Comparison of ENCODE assay signal across 9 mouse cellular contexts in genomic region chr7:130545401-130545800, GRCm38 (mm10). TPM values are rescaled to one million over a fixed set of nuclear protein-coding genes. Genes with fewer than 3 reads are reported as not detected.
DNase-seq lines count a peak whose midpoint lies in the region; ATAC-seq lines count a peak whose summit lies in the region.
"Had no signal": no experiment of that assay in that cellular context is flagged by ENCODE, and none has a peak within 500 bp of the region (broad histone marks: within the 10 kb centered on the region; RNA-seq: fewer than 3 reads in every experiment).

No protein-coding gene starts in this region.

- H3K4me3 ChIP-seq in heart, embryonic 11.5 days (ENCODE audit: low read depth, low read length): peak overlapping the region; percentile 84
- H3K4me3 ChIP-seq in neural tube, embryonic 11.5 days (ENCODE audit: low read depth, low read length): no peak overlapping the region
- peak overlapping the region; percentile 91 for H3K4me3 ChIP-seq in liver, embryonic 12.5 days

- H3K27ac ChIP-seq in heart, embryonic 11.5 days (ENCODE audit: low read depth, low read length): no peak overlapping the region
- H3K27ac ChIP-seq in neural tube, embryonic 11.5 days (ENCODE audit: low read depth, low read length): no peak overlapping the region
- H3K27ac ChIP-seq in liver, embryonic 12.5 days: peak overlapping the region; percentile 99

- peaks cover 27% of the 10 kb centered on the region for H3K36me3 ChIP-seq in heart, embryonic 11.5 days (ENCODE audit: control insufficient read depth, insufficient read depth, low read length)
- peaks cover 5% of the 10 kb centered on the region for H3K36me3 ChIP-seq in neural tube, embryonic 11.5 days (ENCODE audit: control insufficient read depth, insufficient read depth, low read length)
- peaks cover 51% of the 10 kb centered on the region for H3K36me3 ChIP-seq in liver, embryonic 12.5 days

- intact Hi-C loops in heart, postnatal 25 days (cut with DNase I): loop anchor here (5.0 kb wide), 2 partner anchors 52 to 127 kb away; no protein-coding TSS in a partner anchor

- no peak for DNase-seq in heart, postnatal 25 days (ENCODE audit: low spot score)
- DNase-seq in neural tube, embryonic 11.5 days (ENCODE audit: low spot score): no peak
- DNase-seq in neural tube, embryonic 10.5 days (ENCODE audit: extremely low spot score, low spot score): no peak
- no peak for DNase-seq in adipocyte (ENCODE audit: low spot score)
- no peak for DNase-seq in left cerebral cortex, adult 18-20 months (ENCODE audit: low spot score in 2 of 2)
- DNase-seq in right cerebral cortex, adult 18-20 months: no peak
- DNase-seq: adrenal gland, postnatal 36 days had no signal

- H3K4me1 ChIP-seq in heart, embryonic 11.5 days (ENCODE audit: control insufficient read depth, insufficient read depth, low read length): peaks cover 12% of the 10 kb centered on the region
- H3K4me1 ChIP-seq in neural tube, embryonic 11.5 days (ENCODE audit: control insufficient read depth, insufficient read depth, low read length): no peaks in the 10 kb centered on the region
- H3K4me1 ChIP-seq in liver, embryonic 12.5 days: peaks cover 28% of the 10 kb centered on the region

- no peaks in the 10 kb centered on the region for H3K27me3 ChIP-seq in heart, embryonic 11.5 days (ENCODE audit: control insufficient read depth, insufficient read depth, low read length)
- no peaks in the 10 kb centered on the region for H3K27me3 ChIP-seq in neural tube, embryonic 11.5 days (ENCODE audit: control insufficient read depth, insufficient read depth, low read length)
- no peaks in the 10 kb centered on the region for H3K27me3 ChIP-seq in liver, embryonic 12.5 days (replicated peaks)

- WGBS in heart, embryonic 11.5 days (ENCODE audit: insufficient replicate concordance): 88% methylated on average over 5 of the region's 5 CpGs
- WGBS in neural tube, embryonic 11.5 days: 95% methylated on average over 5 of the region's 5 CpGs
- WGBS in liver, embryonic 12.5 days (ENCODE audit: insufficient replicate concordance): 82% methylated on average over 5 of the region's 5 CpGs

- ATAC-seq in heart, embryonic 11.5 days (replicated peaks; ENCODE audit: insufficient number of reproducible peaks, low FRiP score, low TSS enrichment): no peak
- no peak for ATAC-seq in neural tube, embryonic 11.5 days (ENCODE audit: insufficient read depth, low FRiP score, low TSS enrichment)
- ATAC-seq in liver, embryonic 12.5 days: no peak

- H3K9ac ChIP-seq in heart, embryonic 11.5 days (ENCODE audit: low read depth, low read length): no peak overlapping the region
- H3K9ac ChIP-seq in neural tube, embryonic 11.5 days (ENCODE audit: low read length): no peak overlapping the region
- H3K9ac ChIP-seq in liver, embryonic 12.5 days: peak overlapping the region; percentile 97

- no peaks in the 10 kb centered on the region for H3K9me3 ChIP-seq in heart, embryonic 11.5 days (replicated peaks; ENCODE audit: control insufficient read depth, low read length)
- no peaks in the 10 kb centered on the region for H3K9me3 ChIP-seq in neural tube, embryonic 11.5 days (ENCODE audit: control insufficient read depth, low read length)
- no peaks in the 10 kb centered on the region for H3K9me3 ChIP-seq in liver, embryonic 12.5 days (replicated peaks)

- peak overlapping the region; percentile 91 for H3K4me2 ChIP-seq in heart, embryonic 11.5 days
- H3K4me2 ChIP-seq in neural tube, embryonic 11.5 days (ENCODE audit: low read depth): peak overlapping the region; percentile 89; the same call in 1 of the 2 replicates
- peak overlapping the region; percentile 82 for H3K4me2 ChIP-seq in liver, embryonic 12.5 days

RNA-seq across cellular contexts. Expression of gene Ate1, which starts 25.2 kb away (rescaled TPM):
- 55.5 and 67.1 TPM in 2 replicates for polyA plus RNA-seq in heart, embryonic 11.5 days (2014; fragmentation: Nextera tagmentation; extraction: Ambion mirVana)
- 10 to 100 TPM; 32.2 to 32.3 TPM for total RNA-seq in heart, postnatal 25 days (2021)
- 53.0 and 59.9 TPM in 2 replicates for polyA plus RNA-seq in neural tube, embryonic 11.5 days (2014; fragmentation: Nextera tagmentation; extraction: Ambion mirVana)
- polyA plus RNA-seq in liver, embryonic 12.5 days (2016; fragmentation: Nextera tagmentation; extraction: Ambion mirVana): 33.0 and 33.3 TPM in 2 replicates
- 10 to 100 TPM; 71.1 to 71.3 TPM for total RNA-seq in left cerebral cortex, adult 18-20 months (2021)

RNA-seq across cellular contexts. Expression of gene Nsmce4a, which starts 27.5 kb away (rescaled TPM):
- polyA plus RNA-seq in heart, embryonic 11.5 days (2014; fragmentation: Nextera tagmentation; extraction: Ambion mirVana): 137 and 146 TPM in 2 replicates
- total RNA-seq in heart, postnatal 25 days (2021): 10 to 100 TPM; 38.5 to 46.1 TPM
- polyA plus RNA-seq in neural tube, embryonic 11.5 days (2014; fragmentation: Nextera tagmentation; extraction: Ambion mirVana): 189 and 194 TPM in 2 replicates
- polyA plus RNA-seq in liver, embryonic 12.5 days (2016; fragmentation: Nextera tagmentation; extraction: Ambion mirVana): 139 and 141 TPM in 2 replicates
- total RNA-seq in left cerebral cortex, adult 18-20 months (2021): 10 to 100 TPM; 40.3 to 44.7 TPM

RNA-seq across cellular contexts. Expression of gene Tacc2, which starts 31.8 kb away (rescaled TPM):
- polyA plus RNA-seq in heart, embryonic 11.5 days (2014; fragmentation: Nextera tagmentation; extraction: Ambion mirVana): 42.2 and 48.9 TPM in 2 replicates
- 100 to 1,000 TPM; 364 to 380 TPM for total RNA-seq in heart, postnatal 25 days (2021)
- 56.6 and 62.6 TPM in 2 replicates for polyA plus RNA-seq in neural tube, embryonic 11.5 days (2014; fragmentation: Nextera tagmentation; extraction: Ambion mirVana)
- polyA plus RNA-seq in liver, embryonic 12.5 days (2016; fragmentation: Nextera tagmentation; extraction: Ambion mirVana): 6.2 and 7.2 TPM in 2 replicates
- 10 to 100 TPM; 61.9 to 68.9 TPM for total RNA-seq in left cerebral cortex, adult 18-20 months (2021)
